Mouse (Mus musculus): ENCODE results near the gene Gm364. TPM values are rescaled to one million over a fixed set of nuclear protein-coding genes. Genes with fewer than 3 reads are reported as not detected.

Gene Gm364
- not detected in 2 replicates for polyA plus RNA-seq (2014; fragmentation: Nextera tagmentation; extraction: Ambion mirVana)

DNA sequence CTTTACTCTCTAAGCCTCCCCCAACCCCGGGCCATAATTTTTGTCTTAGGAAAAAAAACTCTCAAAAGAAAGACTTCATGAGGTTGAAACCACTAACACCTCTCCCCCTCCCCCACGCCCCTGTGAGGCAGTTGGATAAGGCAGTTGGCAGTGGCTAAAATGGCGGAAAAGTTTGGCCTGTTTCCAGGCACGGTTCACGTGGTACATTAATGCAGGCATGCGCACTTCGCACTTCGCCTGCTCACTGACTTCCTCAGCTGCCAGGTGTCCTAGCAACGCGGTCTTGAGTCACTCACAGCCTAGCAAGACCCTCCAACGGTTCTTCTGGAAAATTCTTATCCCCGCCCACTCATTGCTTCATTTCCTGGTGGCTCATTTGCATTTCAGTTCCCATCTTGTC lies at the start of gene Gm364:
Gene Gm364 (plus strand): TSS at position 386 of the 400 bp plus-strand sequence.
- no peak for ATAC-seq (ENCODE audit: low FRiP score, low TSS enrichment)

DNA sequence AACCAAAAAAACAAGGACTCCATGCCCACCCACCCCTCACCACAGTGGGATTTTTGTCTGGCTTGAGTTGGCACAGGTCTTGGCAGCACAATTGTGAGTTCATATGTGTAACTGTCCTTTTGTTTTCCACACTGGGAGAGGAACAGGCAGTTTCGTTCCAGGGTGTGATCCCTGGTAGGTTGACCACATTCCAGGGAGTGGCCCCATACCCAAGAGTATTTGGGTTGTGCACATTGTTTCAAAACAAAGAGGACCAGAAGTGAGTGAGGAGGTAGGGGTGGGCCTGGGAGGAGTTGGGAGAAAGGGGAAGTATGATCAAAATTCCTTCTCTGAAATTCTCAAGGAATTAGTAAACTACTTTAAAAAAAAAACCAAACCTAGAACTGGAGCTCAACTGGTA lies 49.6 kb upstream of the Gm364 start:
- Histone ChIP-seq H3K4me2 (replicated peaks; ENCODE audit: low read depth, low read length) (no peak overlapping the region), H3K9ac (ENCODE audit: low read depth, low read length) (no peak overlapping the region), H3K36me3 (ENCODE audit: control insufficient read depth, insufficient read depth, low read length) (no peaks in the 10 kb centered on the region), H3K4me1 (ENCODE audit: control insufficient read depth, insufficient read depth, low read length) (no peaks in the 10 kb centered on the region), H3K27me3 (ENCODE audit: control insufficient read depth, insufficient read depth, low read length) (no peaks in the 10 kb centered on the region), H3K9me3 (ENCODE audit: control insufficient read depth, low read length) (no peaks in the 10 kb centered on the region), H3K4me3 (ENCODE audit: low read length) (no peak overlapping the region), H3K27ac (ENCODE audit: low read depth, low read length) (no peak overlapping the region)
- WGBS = 77% methylated on average over 1 of the region's 1 CpGs
- ATAC-seq (ENCODE audit: low FRiP score, low TSS enrichment) = no peak

More for the DNA sequence above, at the start of gene Gm364:
- no peaks in the 10 kb centered on the region for H3K9me3 ChIP-seq (ENCODE audit: control insufficient read depth, low read length)
- no peaks in the 10 kb centered on the region for H3K36me3 ChIP-seq (ENCODE audit: control insufficient read depth, insufficient read depth, low read length)
- H3K27me3 ChIP-seq (ENCODE audit: control insufficient read depth, insufficient read depth, low read length) = no peaks in the 10 kb centered on the region
- H3K4me2 ChIP-seq (replicated peaks; ENCODE audit: low read depth, low read length) = no peak within 1 kb of the TSS
- no peaks in the 10 kb centered on the region for H3K4me1 ChIP-seq (ENCODE audit: control insufficient read depth, insufficient read depth, low read length)
- H3K27ac ChIP-seq (ENCODE audit: low read depth, low read length) = no peak within 1 kb of the TSS
- H3K9ac ChIP-seq (ENCODE audit: low read depth, low read length) = no peak within 1 kb of the TSS
- no peak within 1 kb of the TSS for H3K4me3 ChIP-seq (ENCODE audit: low read length)
- WGBS = 85% methylated on average over 12 of the region's 12 CpGs

DNA sequence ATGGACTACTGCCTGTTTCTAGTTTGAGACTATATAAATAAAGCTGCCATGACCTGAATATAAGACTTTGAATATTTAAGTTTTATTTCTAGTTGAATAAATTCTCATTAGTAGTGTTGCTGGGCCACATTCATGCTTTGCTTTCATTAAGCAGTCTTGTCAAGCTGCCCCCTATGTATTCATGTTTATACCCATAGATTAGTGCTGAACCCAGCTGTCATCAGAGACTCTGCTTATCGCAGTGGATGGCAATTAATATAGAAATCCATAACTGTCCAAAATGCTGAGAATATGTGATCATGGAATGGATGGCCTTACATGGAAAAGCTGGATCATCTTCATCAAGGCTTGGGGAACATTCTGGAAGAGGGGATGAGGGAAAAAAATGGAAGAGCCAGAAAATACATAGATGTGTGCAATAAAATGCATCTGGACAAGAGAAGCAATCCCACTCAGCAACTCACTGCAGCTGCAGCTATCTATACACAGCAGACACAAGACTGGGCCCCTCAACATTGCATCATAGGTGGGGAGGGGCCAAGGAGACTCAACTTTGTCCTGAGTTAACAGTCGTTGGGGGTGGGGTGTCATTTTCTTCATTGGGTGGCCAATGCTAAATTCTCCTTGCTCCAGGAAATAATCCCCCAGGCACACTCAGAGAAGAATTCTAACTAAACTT lies 43.9 kb upstream of the Gm364 start:
- Histone ChIP-seq H3K4me1 (ENCODE audit: control insufficient read depth, insufficient read depth, low read length) (no peaks in the 10 kb centered on the region), H3K27ac (ENCODE audit: low read depth, low read length) (no peak overlapping the region), H3K9me3 (ENCODE audit: control insufficient read depth, low read length) (no peaks in the 10 kb centered on the region), H3K4me2 (replicated peaks; ENCODE audit: low read depth, low read length) (no peak overlapping the region), H3K36me3 (ENCODE audit: control insufficient read depth, insufficient read depth, low read length) (no peaks in the 10 kb centered on the region), H3K27me3 (ENCODE audit: control insufficient read depth, insufficient read depth, low read length) (no peaks in the 10 kb centered on the region), H3K4me3 (ENCODE audit: low read length) (no peak overlapping the region), H3K9ac (ENCODE audit: low read depth, low read length) (no peak overlapping the region)
- ATAC-seq (ENCODE audit: low FRiP score, low TSS enrichment) = no peak
- WGBS = 67% methylated on average over 2 of the region's 2 CpGs

DNA sequence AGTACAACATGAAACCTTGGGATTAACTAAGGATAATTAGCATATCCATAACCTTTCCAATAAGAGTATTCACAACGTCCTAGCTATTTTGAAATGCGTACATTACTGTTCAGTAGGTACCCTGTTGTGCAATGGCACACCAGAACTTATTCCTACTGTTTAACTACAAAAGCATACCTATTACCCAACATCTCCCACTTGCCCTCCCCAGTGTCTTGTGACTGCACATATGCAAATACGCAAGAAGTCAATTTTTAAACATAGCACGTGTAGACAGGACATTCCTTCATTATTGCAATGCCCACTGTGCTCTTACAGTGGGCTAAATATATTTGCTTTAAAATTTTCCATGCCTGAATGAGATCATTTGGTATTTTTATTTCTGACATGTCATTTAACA lies 36.0 kb upstream of the Gm364 start:
- Histone ChIP-seq H3K9ac (ENCODE audit: low read depth, low read length) (no peak overlapping the region), H3K4me2 (replicated peaks; ENCODE audit: low read depth, low read length) (no peak overlapping the region), H3K27me3 (ENCODE audit: control insufficient read depth, insufficient read depth, low read length) (no peaks in the 10 kb centered on the region), H3K9me3 (ENCODE audit: control insufficient read depth, low read length) (no peaks in the 10 kb centered on the region), H3K4me3 (ENCODE audit: low read length) (no peak overlapping the region), H3K4me1 (ENCODE audit: control insufficient read depth, insufficient read depth, low read length) (no peaks in the 10 kb centered on the region), H3K36me3 (ENCODE audit: control insufficient read depth, insufficient read depth, low read length) (peaks cover 4% of the 10 kb centered on the region; the same call in 1 of the 2 replicates), H3K27ac (ENCODE audit: low read depth, low read length) (no peak overlapping the region)
- no peak for ATAC-seq (ENCODE audit: low FRiP score, low TSS enrichment)
- 88% methylated on average over 4 of the region's 4 CpGs for WGBS

DNA sequence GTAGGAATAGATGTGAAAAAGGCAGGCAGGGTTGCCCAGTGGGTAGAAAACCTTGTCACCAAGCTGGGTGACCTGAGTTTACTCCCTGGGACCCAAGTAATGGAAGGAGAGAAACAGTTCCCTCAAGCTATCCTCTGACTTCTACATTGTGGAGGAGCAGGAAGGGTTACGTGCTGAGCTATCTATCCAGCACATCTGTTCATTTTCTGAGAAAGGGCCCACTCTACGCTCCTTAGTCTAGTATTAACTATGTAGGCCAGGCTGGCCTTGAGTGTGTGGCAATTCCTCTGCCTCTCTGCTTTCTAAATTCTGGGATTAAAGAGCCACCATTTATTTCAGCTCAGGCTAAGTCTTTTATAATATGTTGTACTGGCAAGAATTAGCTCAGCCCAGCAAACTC lies 35.4 kb upstream of the Gm364 start:
- Histone ChIP-seq H3K4me3 (ENCODE audit: low read length) (no peak overlapping the region), H3K27me3 (ENCODE audit: control insufficient read depth, insufficient read depth, low read length) (no peaks in the 10 kb centered on the region), H3K27ac (ENCODE audit: low read depth, low read length) (no peak overlapping the region), H3K4me1 (ENCODE audit: control insufficient read depth, insufficient read depth, low read length) (no peaks in the 10 kb centered on the region), H3K9ac (ENCODE audit: low read depth, low read length) (no peak overlapping the region), H3K9me3 (ENCODE audit: control insufficient read depth, low read length) (no peaks in the 10 kb centered on the region), H3K4me2 (replicated peaks; ENCODE audit: low read depth, low read length) (no peak overlapping the region), H3K36me3 (ENCODE audit: control insufficient read depth, insufficient read depth, low read length) (peaks cover 4% of the 10 kb centered on the region; the same call in 1 of the 2 replicates)
- WGBS = 94% methylated on average over 2 of the region's 2 CpGs
- no peak for ATAC-seq (ENCODE audit: low FRiP score, low TSS enrichment)

DNA sequence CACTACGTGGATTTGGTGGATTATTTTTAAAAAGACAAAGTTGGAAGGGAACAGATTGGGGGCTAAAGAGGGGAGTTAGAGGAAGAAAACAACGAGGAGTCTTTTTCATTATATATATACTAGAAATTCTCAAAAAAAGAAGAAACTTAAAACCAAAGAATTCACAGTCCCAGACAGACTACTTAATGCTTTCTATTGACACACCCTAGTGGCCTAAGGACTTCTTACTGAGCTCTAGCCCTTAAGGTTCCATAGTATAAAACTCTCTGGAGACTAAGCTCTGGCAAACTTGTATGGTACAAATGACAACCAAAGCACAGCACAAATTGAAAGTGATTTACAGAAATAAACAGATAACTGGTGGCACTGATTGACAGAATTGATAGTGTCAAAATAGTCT lies 34.9 kb upstream of the Gm364 start:
- Histone ChIP-seq H3K27me3 (ENCODE audit: control insufficient read depth, insufficient read depth, low read length) (no peaks in the 10 kb centered on the region), H3K9ac (ENCODE audit: low read depth, low read length) (no peak overlapping the region), H3K4me3 (ENCODE audit: low read length) (no peak overlapping the region), H3K36me3 (ENCODE audit: control insufficient read depth, insufficient read depth, low read length) (peaks cover 4% of the 10 kb centered on the region; the same call in 1 of the 2 replicates), H3K4me1 (ENCODE audit: control insufficient read depth, insufficient read depth, low read length) (no peaks in the 10 kb centered on the region), H3K4me2 (replicated peaks; ENCODE audit: low read depth, low read length) (no peak overlapping the region), H3K27ac (ENCODE audit: low read depth, low read length) (no peak overlapping the region), H3K9me3 (ENCODE audit: control insufficient read depth, low read length) (no peaks in the 10 kb centered on the region)
- ATAC-seq (ENCODE audit: low FRiP score, low TSS enrichment) = no peak
- 76% methylated on average over 2 of the region's 2 CpGs for WGBS

DNA sequence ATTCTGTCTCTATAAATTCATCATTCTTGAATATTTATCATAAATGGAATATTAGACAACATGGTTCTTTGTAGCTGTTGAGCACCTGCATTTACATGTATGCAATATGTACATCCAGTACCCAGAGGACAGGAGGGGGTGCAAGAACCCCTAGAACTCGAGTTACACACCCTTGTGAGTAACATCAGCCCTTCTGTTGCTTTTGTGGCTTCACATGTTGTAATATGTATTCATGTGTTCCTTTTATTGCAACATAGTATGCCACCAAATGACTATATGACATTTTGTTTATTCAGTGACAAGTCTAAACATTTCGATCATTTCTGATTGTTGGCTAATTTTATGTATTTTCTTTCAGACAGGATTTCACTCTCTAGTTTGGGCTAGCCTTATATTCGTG lies 31.9 kb upstream of the Gm364 start:
- H3K27me3 ChIP-seq (ENCODE audit: control insufficient read depth, insufficient read depth, low read length) = no peaks in the 10 kb centered on the region
- WGBS = 67% methylated on average over 3 of the region's 3 CpGs
- H3K4me1 ChIP-seq (ENCODE audit: control insufficient read depth, insufficient read depth, low read length) = no peaks in the 10 kb centered on the region
- no peak overlapping the region for H3K4me2 ChIP-seq (replicated peaks; ENCODE audit: low read depth, low read length)
- no peak overlapping the region for H3K9ac ChIP-seq (ENCODE audit: low read depth, low read length)
- no peak for ATAC-seq (ENCODE audit: low FRiP score, low TSS enrichment)
- no peak overlapping the region for H3K27ac ChIP-seq (ENCODE audit: low read depth, low read length)
- H3K9me3 ChIP-seq (ENCODE audit: control insufficient read depth, low read length) = no peaks in the 10 kb centered on the region
- no peak overlapping the region for H3K4me3 ChIP-seq (ENCODE audit: low read length)
- H3K36me3 ChIP-seq (ENCODE audit: control insufficient read depth, insufficient read depth, low read length) = peaks cover 10% of the 10 kb centered on the region; the same call in 1 of the 2 replicates

DNA sequence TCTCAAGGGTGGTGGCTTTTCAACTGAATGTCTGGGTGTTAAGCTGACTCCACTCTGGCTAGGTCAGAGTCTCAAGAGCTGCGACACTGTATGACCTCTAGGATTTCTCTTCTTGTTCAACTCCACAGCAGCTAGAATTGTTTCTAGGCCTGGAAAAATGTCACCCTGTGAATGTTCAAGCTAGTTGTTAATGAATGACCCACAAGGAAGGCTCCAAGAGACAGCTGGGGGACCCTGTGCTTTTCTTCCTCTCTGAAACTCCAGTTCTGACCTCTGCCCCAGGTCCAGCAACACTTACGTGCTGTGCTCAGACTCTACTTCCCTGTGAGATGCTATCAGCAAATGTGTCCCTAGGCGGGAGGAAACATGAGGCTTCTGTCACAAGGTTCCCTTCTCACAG lies 30.4 kb upstream of the Gm364 start:
- ATAC-seq (ENCODE audit: low FRiP score, low TSS enrichment) = no peak
- no peaks in the 10 kb centered on the region for H3K4me1 ChIP-seq (ENCODE audit: control insufficient read depth, insufficient read depth, low read length)
- H3K4me3 ChIP-seq (ENCODE audit: low read length) = no peak overlapping the region
- peaks cover 14% of the 10 kb centered on the region; the same call in 1 of the 2 replicates for H3K36me3 ChIP-seq (ENCODE audit: control insufficient read depth, insufficient read depth, low read length)
- WGBS = 76% methylated on average over 3 of the region's 3 CpGs
- no peak overlapping the region for H3K27ac ChIP-seq (ENCODE audit: low read depth, low read length)
- H3K4me2 ChIP-seq (replicated peaks; ENCODE audit: low read depth, low read length) = no peak overlapping the region
- no peaks in the 10 kb centered on the region for H3K9me3 ChIP-seq (ENCODE audit: control insufficient read depth, low read length)
- H3K27me3 ChIP-seq (ENCODE audit: control insufficient read depth, insufficient read depth, low read length) = no peaks in the 10 kb centered on the region
- no peak overlapping the region for H3K9ac ChIP-seq (ENCODE audit: low read depth, low read length)

DNA sequence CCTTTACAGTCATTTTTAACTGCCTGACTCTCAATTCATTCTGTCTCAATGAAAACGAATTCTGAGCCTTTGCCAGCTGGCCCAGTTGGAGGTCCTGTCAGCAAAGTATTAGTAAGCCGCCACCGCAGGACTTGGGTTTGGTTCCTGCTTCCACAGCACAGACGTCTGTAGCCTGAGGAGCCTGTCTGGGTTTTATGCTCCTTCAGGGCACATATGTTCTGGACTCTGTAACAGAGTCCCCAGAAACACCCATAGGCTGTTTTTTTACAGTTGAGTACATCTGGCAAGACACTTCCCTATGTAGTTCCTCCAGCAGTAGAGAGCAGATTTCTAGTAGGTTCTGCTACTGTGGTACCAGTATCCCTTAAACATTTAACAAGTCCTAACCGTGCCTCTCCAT lies 28.0 kb upstream of the Gm364 start:
- WGBS = 84% methylated on average over 5 of the region's 5 CpGs
- Histone ChIP-seq H3K4me1 (ENCODE audit: control insufficient read depth, insufficient read depth, low read length) (no peaks in the 10 kb centered on the region), H3K36me3 (ENCODE audit: control insufficient read depth, insufficient read depth, low read length) (peaks cover 33% of the 10 kb centered on the region; the same call in 1 of the 2 replicates)

More for the DNA sequence above, 28.0 kb upstream of the Gm364 start:
- Histone ChIP-seq H3K4me2 (replicated peaks; ENCODE audit: low read depth, low read length) (no peak overlapping the region), H3K27me3 (ENCODE audit: control insufficient read depth, insufficient read depth, low read length) (no peaks in the 10 kb centered on the region), H3K27ac (ENCODE audit: low read depth, low read length) (no peak overlapping the region), H3K9me3 (ENCODE audit: control insufficient read depth, low read length) (no peaks in the 10 kb centered on the region), H3K9ac (ENCODE audit: low read depth, low read length) (no peak overlapping the region), H3K4me3 (ENCODE audit: low read length) (no peak overlapping the region)
- no peak for ATAC-seq (ENCODE audit: low FRiP score, low TSS enrichment)
